Mouse (Mus musculus): ENCODE measurements around the gene Myrf.
"Not testable (repeated sequence)": the region's sequence is repeated elsewhere in the genome, so short reads cannot be mapped to it uniquely, and the experiment has no call there.

The Myrf gene

GRCm38 (mm10) chr19:10176941-10177372, 63.6 kb downstream of the Myrf start:
- DNase-seq (ENCODE audit: low spot score) = peak; percentile 63

- DNase-seq (ENCODE audit: low spot score) = no peak
These were observed 64.1 kb downstream of the Myrf start for GRCm38 (mm10) chr19:10176477-10176876.

GRCm38 (mm10) chr19:10174956-10175355, 65.6 kb downstream of the Myrf start:
- peak; percentile 36 for DNase-seq (ENCODE audit: low spot score)

- DNase-seq (ENCODE audit: low spot score) = peak; percentile 27
These were observed 66.6 kb downstream of the Myrf start for GRCm38 (mm10) chr19:10173844-10174539.

- peak; percentile 30 for DNase-seq (ENCODE audit: low spot score)
These were observed 67.3 kb downstream of the Myrf start for GRCm38 (mm10) chr19:10173116-10173718.

- no peak for DNase-seq (ENCODE audit: low spot score)
These were observed 68.7 kb downstream of the Myrf start for GRCm38 (mm10) chr19:10171846-10172245.

GRCm38 (mm10) chr19:10171359-10171758, 69.2 kb downstream of the Myrf start:
- DNase-seq (ENCODE audit: low spot score) = peak; percentile 23

GRCm38 (mm10) chr19:10170466-10170865, 70.1 kb downstream of the Myrf start:
- peak; percentile 12 for DNase-seq (ENCODE audit: low spot score)

GRCm38 (mm10) chr19:10169692-10170330, 70.7 kb downstream of the Myrf start:
- DNase-seq (ENCODE audit: low spot score) = peak; percentile 7

- no peak for DNase-seq (ENCODE audit: low spot score)
These were observed 71.4 kb downstream of the Myrf start for GRCm38 (mm10) chr19:10169179-10169578.

- DNase-seq (ENCODE audit: low spot score) = no peak
These were observed 72.1 kb downstream of the Myrf start for GRCm38 (mm10) chr19:10168441-10168840.

GRCm38 (mm10) chr19:10167951-10168350, 72.6 kb downstream of the Myrf start:
- DNase-seq (ENCODE audit: low spot score) = no peak

- no peak for DNase-seq (ENCODE audit: low spot score)
These were observed 73.4 kb downstream of the Myrf start for GRCm38 (mm10) chr19:10167112-10167511.

GRCm38 (mm10) chr19:10165928-10166327, 74.6 kb downstream of the Myrf start:
- DNase-seq (ENCODE audit: low spot score) = not testable (repeated sequence)

GRCm38 (mm10) chr19:10163896-10164295, 76.7 kb downstream of the Myrf start:
- no peak for DNase-seq (ENCODE audit: low spot score)
